Mouse (Mus musculus) cerebellum, adult 11-12 months (tissue): ENCODE data around the gene Ergic2.
"Not testable (repeated sequence)": the region's sequence is repeated elsewhere in the genome, so short reads cannot be mapped to it uniquely, and the experiment has no call there.

Experiments
- DNase-seq: peaks from one replicate; pipeline ENCODE4 v3.0.0; 2022

Gene Ergic2

DNA sequence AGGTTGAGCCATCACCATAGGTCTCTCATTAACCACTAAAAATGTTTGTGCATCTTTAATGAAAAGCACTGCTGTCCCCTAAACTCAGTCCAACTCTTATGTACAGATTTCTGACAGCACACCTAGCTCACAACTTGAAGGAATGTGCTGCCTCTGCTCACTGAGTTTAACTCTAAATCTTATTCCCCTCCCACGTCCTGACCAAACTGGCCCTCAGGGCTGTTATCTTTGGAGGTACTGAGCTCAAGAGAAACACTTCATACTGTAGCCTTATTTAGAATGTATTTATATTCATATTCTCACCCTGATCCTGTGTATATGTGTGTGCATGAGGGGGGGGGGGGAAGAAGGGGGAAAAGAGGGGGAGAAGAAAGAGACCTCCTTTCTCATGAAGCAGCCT lies 4.7 kb downstream of the Ergic2 start:
- DNase-seq, result no peak

DNA sequence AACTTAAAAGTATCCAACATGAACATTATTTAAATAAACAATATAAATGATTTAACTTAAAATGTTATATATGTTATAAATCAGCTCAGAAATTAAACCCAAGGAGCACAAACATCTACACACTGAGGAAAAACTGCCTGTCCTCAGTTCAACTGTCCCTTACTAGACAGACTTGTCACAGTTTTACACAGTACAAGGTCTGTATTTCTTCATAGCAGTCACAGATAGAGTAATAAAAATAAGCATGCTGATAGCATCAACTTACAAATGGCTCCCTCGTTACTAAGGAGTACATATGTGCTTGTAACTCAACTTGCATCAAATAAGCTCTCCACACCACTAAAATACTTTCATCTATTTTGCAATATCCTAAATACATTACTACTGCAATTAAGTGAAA lies 7.0 kb downstream of the Ergic2 start:
- DNase-seq, result no peak

DNA sequence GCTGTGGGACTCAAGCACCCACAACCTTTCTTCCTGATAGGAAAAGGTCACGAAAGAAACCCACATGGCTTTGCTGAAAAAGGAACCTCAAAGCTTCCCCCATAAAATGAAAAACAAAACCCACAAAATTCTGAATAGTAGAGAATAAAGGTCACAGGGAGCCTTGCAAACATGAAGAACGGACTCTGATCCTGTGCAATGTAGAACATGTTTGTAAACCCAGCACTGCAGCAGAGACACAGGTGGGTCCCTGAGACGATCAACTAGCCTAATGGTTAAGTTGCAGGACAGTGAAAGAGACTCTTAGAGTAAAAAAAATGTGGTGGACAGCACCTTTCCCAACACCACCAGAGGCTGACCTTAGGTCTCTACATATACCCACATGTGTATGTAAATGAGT lies 12.4 kb downstream of the Ergic2 start:
- no peak for DNase-seq

DNA sequence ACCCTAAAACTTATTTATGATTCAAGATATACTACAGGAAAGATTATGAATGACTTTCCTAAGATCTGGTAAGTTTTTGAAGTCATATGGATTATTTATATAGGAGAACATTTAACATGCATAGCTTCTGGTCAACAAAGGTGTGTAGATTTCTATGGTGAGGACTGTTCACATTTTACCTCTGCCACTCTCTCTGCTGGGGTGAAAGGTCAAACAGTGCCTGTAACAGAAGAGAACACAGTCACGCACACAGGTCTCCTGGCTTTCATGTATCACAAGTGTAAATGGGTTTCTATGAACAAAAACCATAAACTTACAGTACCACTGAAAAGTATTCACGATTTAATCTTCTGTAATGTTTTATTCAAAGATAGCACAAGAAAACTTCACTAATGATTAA lies 13.0 kb downstream of the Ergic2 start:
- no peak for DNase-seq

DNA sequence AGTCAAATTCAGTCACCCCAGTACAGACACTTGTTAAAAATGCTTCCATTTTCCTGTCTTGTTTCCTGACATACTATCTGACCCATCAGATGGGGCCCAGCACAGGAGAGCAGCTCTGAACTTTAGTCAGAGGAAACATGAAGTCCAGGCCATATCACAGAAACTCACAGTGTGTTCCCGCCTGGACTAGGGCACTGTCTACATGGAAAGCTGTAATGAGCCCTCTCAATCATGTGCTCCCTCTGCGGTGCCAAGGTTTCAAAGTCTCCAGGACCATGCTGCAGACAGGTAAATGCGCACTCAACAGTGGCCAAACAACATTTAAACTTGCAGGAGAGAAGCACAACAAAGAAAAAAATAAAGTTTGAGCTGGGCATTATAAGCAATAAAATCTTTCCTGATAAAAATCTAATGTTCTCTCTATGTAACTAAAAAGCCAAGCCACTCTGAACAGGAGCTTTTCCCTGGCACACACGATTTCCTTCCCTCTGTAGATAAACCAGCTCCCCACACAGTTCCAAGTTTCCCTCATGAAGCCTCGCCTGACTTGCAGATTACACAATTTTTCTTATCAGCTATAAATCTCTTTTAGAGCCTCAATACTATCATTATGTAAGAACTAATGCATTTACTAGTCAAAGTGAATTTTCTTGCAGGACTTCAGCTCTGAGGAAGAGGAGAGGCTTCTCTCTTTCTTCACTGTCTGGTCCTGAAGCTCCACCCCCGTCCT lies 18.0 kb downstream of the Ergic2 start:
- DNase-seq, result no peak

DNA sequence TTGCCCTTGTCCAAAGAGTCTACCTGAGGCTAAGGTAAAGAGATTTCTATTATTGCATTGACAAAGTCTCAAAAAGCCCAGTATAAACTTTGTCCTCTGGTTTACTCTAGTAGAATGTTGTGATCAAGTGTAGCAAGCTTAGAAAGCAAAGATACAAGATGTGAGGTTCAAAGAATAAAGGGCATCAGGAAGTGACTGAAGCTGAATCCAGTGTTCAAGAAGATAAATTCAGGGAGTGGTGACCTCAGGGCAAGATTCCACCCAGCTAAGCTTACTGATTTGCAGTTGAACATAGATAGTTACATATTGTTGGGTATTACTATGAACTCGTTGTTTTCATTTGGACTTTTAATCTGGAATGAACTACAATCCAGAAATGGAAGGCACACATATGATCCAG lies 26.5 kb downstream of the Ergic2 start:
- no peak for DNase-seq

DNA sequence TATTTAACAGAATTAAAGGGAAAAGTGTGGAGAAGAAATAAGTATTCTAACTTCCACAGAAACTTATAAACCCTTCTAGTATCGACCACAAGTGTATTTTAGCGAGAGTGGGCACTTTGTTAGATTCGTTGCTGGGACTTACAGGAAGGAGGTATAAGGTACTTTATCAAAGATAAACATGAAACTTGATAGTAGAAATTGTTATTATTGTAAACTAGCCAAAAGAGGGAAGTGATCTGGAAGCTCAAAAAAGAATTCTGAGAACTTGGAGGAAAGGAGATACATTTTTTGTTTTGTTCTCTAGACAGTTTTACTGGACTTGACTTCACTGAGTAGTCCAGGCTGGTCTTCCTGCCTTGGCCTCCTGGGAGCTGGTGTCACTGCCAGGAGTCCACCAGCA lies 39.3 kb downstream of the Ergic2 start:
- DNase-seq, result no peak

DNA sequence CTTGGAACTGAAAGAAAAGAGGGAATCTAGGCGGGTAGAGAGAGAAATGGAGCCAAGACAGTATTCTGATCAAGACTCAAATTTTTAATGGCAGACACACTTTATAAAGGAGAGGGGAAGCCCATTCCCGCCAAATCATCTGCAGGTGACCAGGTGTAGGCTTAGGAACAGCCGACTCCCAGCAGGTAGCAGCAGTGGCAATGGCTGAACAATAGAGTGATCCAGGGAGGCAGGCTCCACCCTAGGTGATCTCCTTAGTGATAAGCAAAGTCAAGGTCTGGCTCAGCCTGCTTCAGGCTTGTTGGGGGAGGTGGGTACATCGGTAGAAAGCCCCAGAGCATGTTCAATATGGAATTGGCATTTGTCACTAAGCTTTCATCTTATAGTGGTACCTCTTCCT lies 59.9 kb downstream of the Ergic2 start:
- DNase-seq, result not testable (repeated sequence)

DNA sequence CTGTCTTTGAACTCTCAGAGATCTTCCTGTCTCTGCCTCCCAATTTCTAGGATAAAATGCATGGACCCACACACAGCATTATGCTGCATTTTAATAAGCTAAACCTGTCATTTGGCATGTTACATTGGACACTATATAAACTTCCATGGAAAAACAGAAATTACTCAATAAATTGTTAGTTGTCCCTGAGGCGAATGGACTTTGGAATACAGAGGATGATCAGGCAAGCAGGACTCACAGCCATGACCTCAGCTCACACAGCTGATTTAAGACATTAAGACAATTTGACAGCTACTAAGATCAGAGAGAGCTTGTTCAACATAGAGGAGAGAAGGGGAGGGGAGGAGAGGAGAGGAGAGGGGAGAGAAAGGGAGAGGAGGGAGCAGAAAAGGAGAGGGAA lies 69.8 kb downstream of the Ergic2 start:
- no peak for DNase-seq

DNA sequence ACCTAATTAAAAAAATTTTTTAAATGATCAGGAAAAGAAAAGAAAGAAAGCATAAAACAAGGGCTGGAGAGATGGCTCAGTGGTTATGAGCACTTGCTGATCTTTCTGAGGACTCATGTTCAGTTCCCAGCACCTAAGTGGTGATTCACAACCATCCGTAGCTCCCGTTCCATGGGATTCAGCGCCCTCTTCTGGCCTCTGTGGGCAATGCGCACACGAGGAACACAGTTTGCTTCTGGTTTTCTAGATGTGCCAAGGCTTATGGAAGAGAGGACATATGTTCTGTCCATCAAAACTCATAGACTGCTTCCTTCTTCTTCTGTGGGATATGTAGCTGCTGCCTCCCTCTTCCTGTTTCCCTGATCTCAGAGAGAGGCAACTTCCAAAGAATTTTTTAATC lies 70.3 kb downstream of the Ergic2 start:
- DNase-seq, result no peak

DNA sequence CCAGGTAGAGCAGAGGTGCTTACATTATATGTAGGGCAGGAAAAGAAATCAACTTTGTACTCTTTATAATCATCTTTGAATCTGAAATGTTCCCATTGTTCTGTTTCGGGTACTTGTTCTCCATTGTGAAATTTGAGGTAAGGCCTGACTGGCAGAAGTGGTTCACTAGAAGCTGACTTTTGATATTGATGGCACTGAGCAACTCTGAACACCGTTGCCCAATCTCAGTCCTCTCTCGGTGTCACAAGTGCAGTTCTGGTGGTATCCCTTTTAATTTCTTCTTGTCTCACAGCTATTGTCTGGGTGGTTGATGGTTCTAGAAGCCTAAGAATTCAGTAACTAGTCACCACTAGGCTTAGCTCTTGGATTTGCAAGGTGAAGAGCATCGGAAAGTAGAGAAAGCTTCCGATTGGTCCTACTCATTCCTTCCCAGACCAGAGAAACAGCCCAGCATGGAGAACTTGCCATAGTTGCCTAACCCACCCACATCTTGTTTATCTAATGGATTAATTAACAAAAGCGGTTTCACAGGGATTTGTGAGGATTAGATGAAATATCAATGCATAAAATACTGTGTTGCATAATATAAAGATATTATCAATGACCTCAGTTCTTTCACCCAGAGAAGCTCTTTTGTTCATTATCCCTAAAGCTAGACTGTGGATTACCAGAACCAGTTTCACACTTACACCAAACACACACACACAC lies 72.7 kb downstream of the Ergic2 start:
- DNase-seq, result no peak

DNA sequence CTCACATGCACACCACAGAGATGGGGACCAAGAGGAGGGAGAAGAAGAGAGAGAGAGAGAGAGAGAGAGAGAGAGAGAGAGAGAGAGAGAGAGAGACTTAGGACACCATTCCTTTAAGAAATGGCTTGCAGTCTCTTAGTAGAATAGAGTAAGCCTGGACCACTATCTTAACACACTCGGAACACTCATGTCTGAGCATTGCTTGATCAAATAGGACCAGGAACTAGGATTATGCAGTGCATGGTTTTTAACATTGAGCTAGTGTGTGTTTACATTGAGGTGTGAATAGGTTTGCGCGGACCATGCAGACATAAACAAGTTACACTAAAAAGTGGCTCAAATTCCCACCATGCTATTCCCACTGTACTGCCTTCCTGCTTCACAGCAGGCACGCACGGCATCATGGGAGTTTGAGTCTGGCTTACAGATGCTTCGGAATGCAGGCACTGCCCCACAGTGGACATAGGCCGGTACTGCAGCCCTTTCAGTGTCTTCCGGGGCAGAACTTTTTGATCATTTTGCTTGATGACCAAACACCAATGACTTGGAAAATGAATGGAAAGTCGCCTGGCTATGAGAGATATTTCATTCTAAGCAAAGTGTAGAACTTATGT lies 76.3 kb downstream of the Ergic2 start:
- DNase-seq, result peak; percentile 63

DNA sequence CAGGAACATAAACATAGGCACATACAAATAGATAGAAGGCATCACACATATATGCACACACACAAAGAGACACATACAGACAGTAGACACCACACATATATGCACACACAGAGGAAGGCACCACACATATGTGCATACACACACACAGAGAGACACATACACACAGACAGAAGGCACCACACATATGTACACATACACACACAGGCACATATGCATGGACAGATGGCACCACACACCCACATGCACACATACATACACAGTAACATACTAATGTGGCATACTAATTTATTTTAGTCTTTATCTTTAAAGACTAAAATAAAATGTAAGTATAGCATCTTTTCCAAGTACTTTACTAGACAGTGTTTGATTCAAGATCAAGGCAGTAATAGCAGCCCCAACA lies 78.6 kb downstream of the Ergic2 start:
- no peak for DNase-seq

DNA sequence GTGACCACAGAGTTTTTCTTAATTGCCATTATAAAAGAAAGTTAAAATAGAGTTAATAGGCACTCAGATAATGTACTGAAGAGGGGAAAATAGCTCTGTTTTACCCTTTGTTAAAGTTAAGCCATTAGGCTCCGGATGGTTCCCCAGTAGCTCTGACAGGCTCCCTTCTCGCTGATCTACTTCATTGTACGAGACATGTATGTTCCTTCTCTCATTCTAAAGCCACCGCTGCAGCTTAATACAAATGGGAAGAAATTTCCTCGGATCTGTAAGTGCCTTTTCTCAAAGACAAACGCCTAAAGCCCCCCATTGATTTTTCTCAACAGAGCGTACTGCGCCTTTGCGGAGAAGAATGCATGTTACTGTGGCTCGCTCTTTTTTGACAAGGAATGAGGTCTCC lies 79.9 kb downstream of the Ergic2 start:
- no peak for DNase-seq
